21 mouse cellular contexts compared by ENCODE assay signal in the genomic region with DNA sequence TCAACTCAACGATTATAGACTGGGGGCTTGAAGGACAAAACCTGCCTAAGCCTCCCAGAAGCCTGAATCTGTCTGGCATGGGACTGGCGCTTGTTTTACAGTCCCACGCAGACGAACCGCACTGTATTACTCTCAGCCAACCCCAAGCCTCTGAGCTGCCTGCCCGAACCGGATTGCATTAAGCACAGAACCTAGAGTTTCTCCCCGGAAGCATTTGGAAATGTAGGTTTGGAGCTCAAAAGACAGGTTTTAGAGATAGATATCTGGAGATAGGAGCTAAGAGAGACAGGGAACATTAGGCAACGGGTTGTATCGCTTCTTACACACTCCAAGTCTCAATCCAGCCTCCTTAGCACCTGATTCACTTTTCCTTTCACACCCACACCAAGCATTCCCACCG. TPM values are rescaled to one million over a fixed set of nuclear protein-coding genes. Genes with fewer than 3 reads are reported as not detected.
DNase-seq lines count a peak whose midpoint lies in the region; ATAC-seq and TF ChIP-seq lines count a peak whose summit lies in the region.
"Had no signal": no experiment of that assay in that cellular context is flagged by ENCODE, and none has a peak within 500 bp of the region (broad histone marks: within the 10 kb centered on the region; RNA-seq: fewer than 3 reads in every experiment).

No protein-coding gene starts in this region.

- H3K4me2 ChIP-seq in forebrain, embryonic 12.5 days: no peak overlapping the region
- H3K4me2 ChIP-seq: embryonic facial prominence, embryonic 12.5 days had no signal

- H3K9ac ChIP-seq in forebrain, embryonic 12.5 days: no peak overlapping the region
- H3K9ac ChIP-seq: embryonic facial prominence, embryonic 12.5 days had no signal

- no peak for TF ChIP-seq POLR2A in testis, adult 2 months (IDR thresholded peaks at IDR 0.05; ENCODE audit: control insufficient read depth, low read depth, low read length)

- H3K4me3 ChIP-seq in testis, adult 2 months (ENCODE audit: control insufficient read depth, low read depth, low read length): peak overlapping the region; percentile 6; the same call in 1 of the 2 replicates
- H3K4me3 ChIP-seq in forebrain, embryonic 12.5 days (replicated peaks): no peak overlapping the region
- H3K4me3 ChIP-seq: embryonic facial prominence, embryonic 12.5 days; erythroblast, embryonic 14.5 days had no signal

- WGBS in forebrain, embryonic 12.5 days: 92% methylated on average over 11 of the region's 11 CpGs

- H3K27me3 ChIP-seq in testis, adult 2 months (ENCODE audit: control insufficient read depth, insufficient read depth, low read length): no peaks in the 10 kb centered on the region
- H3K27me3 ChIP-seq in forebrain, embryonic 12.5 days: 0 out of 2 replicates have a peak, but pooled peaks cover 5% of the 10 kb centered on the region
- H3K27me3 ChIP-seq: embryonic facial prominence, embryonic 12.5 days had no signal

- H3K36me3 ChIP-seq in testis, adult 2 months (ENCODE audit: control insufficient read depth, insufficient read depth, low read length): no peaks in the 10 kb centered on the region
- no peaks in the 10 kb centered on the region for H3K36me3 ChIP-seq in forebrain, embryonic 12.5 days (replicated peaks)
- H3K36me3 ChIP-seq: embryonic facial prominence, embryonic 12.5 days had no signal

- H3K9me3 ChIP-seq in forebrain, embryonic 12.5 days: no peaks in the 10 kb centered on the region
- H3K9me3 ChIP-seq: embryonic facial prominence, embryonic 12.5 days had no signal

- H3K4me1 ChIP-seq in testis, adult 2 months (ENCODE audit: control insufficient read depth, insufficient read depth, low read length): peaks cover 3% of the 10 kb centered on the region; the same call in 1 of the 2 replicates
- peaks cover 10% of the 10 kb centered on the region for H3K4me1 ChIP-seq in forebrain, embryonic 12.5 days

- no peak for TF ChIP-seq CTCF in testis, adult 2 months (IDR thresholded peaks at IDR 0.05; ENCODE audit: control insufficient read depth, insufficient read depth, insufficient replicate concordance, low read depth, low read length)

- peak; percentile 66 for DNase-seq in heart, adult 11 months
- DNase-seq in heart, adult 18-20 months: no peak
- no peak for DNase-seq in testis, postnatal 10 days (ENCODE audit: low spot score)
- peak; percentile 72 for DNase-seq in gonadal fat pad, adult 2 months (ENCODE audit: low read depth)
- no peak for DNase-seq in thymus, postnatal 4 days
- DNase-seq: adrenal gland, adult 2 months; adrenal gland, postnatal 10 days; adrenal gland, postnatal 25 days; cerebellum, adult 11 months; cerebellum, adult 18-20 months; cerebellum, adult 8-10 months; cerebellum, adult 9-11 months; cerebellum, postnatal 14 days; cerebellum, postnatal 36 days; embryo, embryonic 11 days had no signal

- H3K27ac ChIP-seq in testis, adult 2 months (ENCODE audit: control insufficient read depth, insufficient read depth, low read depth, low read length): no peak overlapping the region
- no peak overlapping the region for H3K27ac ChIP-seq in forebrain, embryonic 12.5 days
- H3K27ac ChIP-seq: embryonic facial prominence, embryonic 12.5 days had no signal

- no peak for ATAC-seq in forebrain, embryonic 12.5 days (ENCODE audit: low FRiP score)
- ATAC-seq: forebrain, embryonic 14.5 days; forebrain, embryonic 16.5 days had no signal

RNA-seq across cellular contexts. Expression of gene Rcn1, which starts 25.5 kb away (rescaled TPM):
- 10 to 100 TPM; 22.7 to 25.0 TPM for total RNA-seq in heart, adult 18-20 months (2021)
- polyA plus RNA-seq in testis, adult 2 months (2012; rRNA removed): 2.0 and 3.9 TPM in 2 replicates
- polyA plus RNA-seq in gonadal fat pad, adult 2 months (2012; rRNA removed): 80.8 and 121 TPM in 2 replicates
- polyA plus RNA-seq in forebrain, embryonic 12.5 days (2016; fragmentation: Nextera tagmentation; extraction: Ambion mirVana): 102 and 114 TPM in 2 replicates

Comparison
In these comparisons a context has a peak if more than half of its experiments do, and no peak if none do; other contexts are left out.
1. DNase-seq: peak in heart, adult 11 months (single experiment) and gonadal fat pad, adult 2 months (single experiment); none in heart, adult 18-20 months (0 of 2), testis, postnatal 10 days (single experiment) and thymus, postnatal 4 days (single experiment).
2. RNA of gene Rcn1, which starts 25.5 kb away (polyA plus RNA-seq): 102 to 114 TPM in forebrain, embryonic 12.5 days and 80.8 to 121 TPM in gonadal fat pad, adult 2 months; 2.0 to 3.9 TPM in testis, adult 2 months; every median in the first group is over 10 times any median in the second.